Mouse (Mus musculus): ENCODE measurements around the gene Wsb1.

The Wsb1 gene

DNA sequence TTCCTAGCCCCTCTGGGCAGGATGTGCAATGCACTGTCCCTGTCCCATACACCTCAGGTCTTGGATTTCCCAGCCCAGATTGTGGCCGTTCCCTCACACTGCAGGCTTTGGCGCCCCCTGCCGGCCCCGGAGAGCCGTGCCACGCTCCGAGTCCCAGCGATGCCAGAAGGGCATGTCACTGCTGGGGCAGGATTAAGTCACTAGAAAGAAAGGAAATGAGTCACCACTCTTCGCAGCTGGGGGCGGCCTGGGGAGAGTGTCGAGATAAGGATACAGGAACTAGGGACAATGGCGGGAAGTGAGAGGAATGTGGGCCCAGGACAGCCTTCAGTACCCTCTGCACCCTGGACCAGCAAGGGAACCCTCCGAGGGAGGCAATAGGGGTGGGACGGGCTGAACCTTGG, 40.5 kb downstream of the Wsb1 start:
- DNase-seq, result peak; percentile 96 to 98

DNA sequence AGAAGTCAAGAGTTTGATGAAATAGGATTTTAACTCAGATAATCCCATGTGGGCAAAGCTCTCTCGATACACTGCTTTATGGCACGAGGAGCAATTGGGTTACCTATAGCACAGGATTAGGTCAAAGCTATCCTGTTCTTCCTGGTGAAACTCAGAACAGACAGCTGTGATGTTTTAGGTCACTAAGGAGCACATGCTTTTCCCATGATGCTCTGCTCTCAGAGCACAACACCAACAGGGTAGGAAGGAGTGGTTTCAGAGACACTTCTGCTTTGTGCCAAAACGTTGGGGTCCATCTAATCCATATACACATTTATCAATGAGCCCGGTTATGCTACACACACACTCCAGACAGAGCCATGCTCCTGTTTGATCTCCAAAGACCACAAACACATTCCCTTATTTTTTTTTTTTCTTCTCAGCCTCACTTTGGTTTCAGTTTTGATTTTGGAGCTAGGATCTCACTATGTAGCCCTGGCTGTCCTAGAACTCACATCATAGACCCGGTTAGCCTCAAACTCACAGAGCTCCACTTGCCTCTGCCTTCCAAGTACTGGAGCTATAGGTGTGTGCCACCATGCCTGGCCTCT, 44.5 kb downstream of the Wsb1 start:
- DNase-seq, result no peak

DNA sequence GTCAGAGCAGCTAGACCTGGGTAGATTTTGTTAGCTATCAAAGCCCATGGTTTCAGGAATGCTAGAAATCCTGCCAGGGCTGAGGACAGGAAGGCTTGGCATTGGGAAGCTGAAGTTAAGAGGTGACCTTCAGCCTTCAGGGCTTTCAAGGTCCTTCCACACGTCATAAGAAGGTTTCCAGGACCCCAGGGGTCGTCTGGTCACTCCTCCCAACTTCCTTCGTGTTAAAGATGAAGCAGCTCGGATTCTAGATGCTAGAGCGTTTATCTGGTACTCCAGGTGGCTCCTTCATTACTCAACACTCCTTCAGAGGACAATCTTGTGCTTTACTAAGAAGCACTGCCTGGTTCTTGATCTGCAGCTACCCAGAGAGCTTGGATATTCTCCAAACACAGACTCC, 45.4 kb downstream of the Wsb1 start:
- no peak for DNase-seq

DNA sequence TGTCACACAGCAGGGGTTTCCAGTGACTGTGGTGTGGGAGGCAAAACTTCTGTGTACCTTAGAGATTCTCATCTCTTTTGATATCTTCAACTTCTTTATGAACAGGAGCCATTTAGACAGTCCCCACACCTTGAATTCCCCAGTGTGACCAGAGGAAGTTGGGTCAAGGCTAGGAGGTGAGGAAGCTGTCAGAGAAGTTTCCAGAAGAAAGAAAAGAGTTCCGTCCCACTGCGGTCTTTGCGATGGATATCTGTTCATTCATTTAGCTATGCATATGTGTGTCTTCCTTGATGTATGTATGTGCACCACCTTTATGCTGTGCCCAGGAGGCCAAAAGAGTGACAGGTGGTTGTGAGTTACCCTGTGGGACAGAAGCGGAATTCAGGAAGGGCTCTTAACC, 46.0 kb downstream of the Wsb1 start:
- no peak for DNase-seq

DNA sequence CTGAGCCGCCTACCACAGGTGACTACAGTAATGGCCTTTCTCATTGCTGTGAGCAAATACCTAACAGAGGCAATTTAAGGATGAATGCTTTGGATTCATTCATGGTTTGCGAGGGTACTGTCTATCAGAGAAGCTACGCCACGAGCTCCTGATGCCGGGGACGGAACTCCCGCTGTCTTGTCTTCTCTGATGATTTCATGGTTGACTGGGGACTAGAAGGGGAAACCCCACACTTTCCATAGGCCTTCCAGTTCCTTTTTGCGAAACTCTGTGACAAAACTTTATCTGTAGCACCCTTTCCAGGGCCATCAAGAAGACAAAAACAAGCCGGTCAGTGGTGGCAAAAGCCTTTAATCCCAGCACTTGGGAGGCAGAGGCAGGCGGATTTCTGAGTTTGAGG, 46.8 kb downstream of the Wsb1 start:
- no peak for DNase-seq

DNA sequence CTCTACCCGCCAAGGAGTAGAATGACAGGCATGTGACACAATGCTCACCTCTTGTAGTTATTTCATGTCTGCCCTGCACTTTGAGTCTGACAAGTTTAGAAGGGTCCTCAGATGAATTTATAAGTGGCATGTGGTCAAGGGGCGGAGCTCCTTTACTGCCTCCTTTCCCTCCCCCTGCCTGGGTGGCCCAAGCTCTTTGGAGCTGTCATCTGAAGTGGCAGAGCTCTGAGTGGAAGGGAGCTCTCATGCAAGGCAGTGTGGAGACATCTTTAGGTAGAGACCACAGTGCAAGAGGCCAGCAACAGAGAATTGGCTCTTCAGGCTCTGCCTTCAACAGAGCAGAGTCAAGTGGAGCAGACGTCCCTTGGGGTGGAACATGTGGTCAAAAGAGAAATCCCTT, 50.0 kb downstream of the Wsb1 start:
- no peak for DNase-seq

DNA sequence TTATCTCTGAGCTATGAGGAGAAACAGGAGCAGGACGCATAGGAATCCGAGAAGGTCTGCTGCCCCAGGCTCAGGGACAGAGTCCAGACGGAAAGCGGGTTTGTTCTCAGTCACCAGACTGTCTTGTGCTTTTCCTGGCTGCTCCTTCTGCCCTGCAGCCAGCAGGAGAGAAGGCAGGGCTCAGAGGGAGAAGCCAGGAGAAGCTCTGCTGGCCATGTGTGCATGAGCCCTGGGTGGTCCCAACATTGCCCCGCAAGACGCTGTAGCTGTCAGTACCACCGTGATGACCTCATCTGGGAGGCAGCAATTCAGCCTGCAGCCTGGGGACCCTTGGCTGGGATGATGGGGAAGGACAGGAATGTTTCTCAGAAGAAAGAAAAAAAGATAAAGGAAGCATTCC, 54.0 kb downstream of the Wsb1 start:
- peak in 1 of 2 experiments; percentile 28 for DNase-seq

DNA sequence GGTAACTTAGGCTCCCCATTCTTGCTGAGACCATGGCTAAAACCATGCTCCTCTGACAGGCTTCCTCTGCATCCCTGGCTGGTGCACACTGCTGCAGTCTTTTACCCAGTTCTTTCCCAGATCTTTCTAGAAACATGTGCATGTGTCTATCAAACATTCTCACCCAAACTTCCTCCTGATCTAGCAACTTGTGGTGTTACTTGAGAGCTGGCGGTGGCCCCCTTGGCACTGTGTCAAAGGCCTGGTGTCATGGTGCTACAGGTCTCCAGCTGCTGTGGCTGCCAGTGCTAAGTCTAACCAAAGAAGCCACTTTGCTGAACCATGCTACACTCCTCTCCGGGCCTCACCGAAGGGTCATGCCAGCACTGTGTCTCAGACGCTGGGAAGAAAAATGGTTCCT, 55.9 kb downstream of the Wsb1 start:
- DNase-seq, result peak in 1 of 2 experiments; percentile 37

DNA sequence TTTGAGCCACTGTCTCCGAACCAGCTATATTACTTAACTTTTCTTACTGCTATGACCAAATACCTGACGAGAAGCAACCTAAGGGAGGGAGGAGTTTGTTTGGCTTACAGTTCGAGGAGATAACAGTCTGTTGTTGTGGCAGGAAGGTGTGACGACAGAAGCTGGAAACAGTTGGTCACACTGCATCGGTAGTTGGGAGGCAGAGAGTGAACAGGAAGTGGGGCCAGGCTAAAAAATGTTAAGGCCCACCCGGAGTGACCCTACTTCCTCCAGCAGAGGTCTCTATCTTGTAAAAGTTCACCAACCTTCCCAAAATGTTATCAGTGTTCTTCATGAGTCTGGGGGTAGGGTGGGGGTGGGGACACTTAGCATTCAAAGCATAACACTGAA, 56.6 kb downstream of the Wsb1 start:
- DNase-seq, result no peak

DNA sequence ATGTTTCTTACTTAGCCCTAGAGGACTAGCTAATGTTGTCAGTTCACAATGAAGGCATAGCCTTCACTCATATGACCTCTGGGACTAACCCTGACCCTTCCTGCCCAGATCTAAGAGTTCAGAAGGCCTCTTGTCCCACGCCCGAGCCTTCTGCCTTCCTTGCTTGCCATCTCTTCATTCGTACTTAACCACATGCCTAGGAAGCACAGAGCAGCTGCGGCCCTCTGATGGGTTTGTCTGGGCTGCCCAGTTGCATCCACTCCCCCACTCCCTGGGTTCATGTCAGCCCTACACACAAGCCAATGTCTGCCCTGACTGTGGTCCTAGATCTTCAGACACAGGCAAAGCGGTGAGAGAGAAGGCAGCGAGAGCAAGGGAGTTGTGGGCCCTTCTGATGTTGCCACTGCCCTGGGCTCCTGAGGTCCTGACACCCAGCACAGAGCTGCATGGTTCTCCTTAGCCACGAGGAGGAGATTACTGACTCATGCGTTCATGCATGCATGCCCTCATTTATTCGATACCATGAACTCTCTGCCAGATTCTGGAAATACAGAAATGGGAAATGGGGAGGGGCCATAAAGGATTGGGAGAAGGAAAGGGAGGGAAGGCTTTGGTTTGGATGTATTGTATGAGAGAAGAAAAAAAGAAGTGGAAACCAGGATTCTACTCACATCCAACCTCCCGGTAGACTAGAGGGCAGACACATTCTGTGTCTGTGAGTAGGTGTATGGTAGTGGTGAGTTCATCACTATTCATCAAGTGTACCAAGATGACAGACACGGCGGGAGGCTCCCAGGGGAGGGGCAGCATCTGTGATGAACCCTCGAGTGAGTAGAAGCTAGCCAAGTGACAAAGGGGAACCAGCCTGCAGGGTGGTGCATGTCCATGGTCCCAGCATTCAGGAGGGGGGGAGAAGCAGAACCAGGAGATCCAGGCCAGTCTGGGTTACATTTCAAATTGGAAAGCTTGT, 57.3 kb downstream of the Wsb1 start:
- no peak for DNase-seq

DNA sequence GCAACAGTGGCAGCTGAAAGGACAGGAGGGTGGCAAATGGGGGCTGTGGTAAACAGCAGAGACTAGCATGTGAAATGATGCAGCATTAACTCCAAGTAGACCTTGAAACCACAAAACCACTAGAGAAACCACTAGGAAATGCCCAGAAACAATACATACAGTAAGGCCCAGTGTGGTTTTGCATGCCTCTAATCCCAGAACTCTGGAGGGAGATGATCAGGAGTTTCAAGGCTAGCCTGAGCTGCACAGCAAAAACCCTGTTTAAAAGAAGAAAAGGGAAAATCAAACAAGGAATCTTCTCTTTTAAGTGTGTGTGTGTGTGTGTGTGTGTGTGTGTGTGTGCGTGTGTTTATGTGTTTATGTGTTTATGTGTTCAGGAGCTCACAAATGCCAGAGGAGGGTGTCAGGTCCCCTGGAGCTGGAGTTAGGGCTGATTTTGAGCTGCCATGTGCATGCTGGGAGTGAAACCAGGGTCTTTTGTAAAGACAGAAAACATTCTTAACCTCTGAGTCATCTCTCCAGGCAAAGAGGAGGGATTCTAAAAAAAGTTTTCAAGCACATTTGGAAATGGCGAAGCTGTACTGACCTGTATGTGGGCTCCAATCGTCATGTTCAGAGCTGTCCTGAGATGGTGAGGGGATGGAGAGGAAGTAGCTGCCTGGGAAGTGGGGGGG, 58.1 kb downstream of the Wsb1 start:
- DNase-seq, result no peak

DNA sequence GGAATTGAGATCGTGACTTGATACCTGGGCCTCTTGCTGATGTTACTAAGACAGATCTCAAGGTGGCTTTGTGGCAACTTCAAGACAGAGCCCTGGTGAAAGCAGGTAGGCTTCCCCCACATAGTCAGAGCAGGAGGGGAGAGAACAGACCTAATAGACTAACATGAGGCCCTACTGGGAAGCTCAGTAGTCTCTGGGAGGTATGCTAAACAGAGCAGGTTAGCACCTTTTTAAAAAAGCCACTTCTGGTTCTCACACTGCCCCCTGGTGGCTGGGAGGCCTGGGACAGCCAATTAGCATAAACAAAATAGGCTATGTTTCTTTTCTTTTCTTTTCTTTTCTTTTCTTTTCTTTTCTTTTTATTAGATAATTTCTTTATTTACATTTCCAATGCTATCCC, 62.3 kb downstream of the Wsb1 start:
- peak in 1 of 2 experiments; percentile 31 for DNase-seq

DNA sequence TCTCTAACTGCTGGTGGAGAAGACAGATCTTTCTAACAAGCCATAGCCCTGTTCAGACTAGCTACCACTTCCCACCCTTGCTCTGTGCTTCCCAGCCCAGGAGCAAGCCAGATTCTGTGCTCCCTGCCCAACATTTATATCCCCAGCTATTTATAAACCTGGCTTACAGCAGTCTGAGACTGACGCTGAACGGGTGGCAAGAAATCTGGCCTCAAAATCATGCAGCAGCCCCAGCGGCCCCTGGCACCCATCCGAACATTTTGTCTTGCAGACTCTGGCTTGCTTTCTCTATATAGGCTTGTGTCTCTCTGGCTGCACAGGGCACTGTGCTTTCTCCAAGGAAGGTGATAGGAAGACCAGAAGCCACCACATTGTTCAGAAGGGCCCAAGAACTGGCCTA, 63.3 kb downstream of the Wsb1 start:
- DNase-seq, result peak; percentile 33 to 42

DNA sequence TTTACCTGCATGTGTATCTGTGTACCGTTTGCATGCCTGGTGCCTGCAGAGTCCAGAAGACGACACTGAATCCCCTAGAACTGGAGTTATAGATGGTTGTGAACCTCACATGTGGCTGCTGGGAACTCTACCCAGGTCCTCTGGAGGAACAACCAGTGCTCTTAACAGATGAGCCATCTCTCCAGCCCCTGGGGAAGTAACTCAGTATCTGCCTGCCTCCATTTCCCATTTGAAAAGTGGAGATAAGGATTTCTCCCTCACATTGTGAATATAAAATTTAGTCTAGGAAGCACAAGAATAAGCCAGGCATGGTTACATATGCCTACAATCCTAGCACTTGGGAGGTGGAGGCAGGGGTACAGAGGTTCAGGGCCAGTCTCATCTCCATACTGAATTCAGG, 64.2 kb downstream of the Wsb1 start:
- no peak for DNase-seq
